Mouse (Mus musculus) liver, embryonic 15.5 days (tissue): ENCODE data around the gene Mtrf1l. TPM values are rescaled to one million over a fixed set of nuclear protein-coding genes. Genes with fewer than 3 reads are reported as not detected.

ENCODE experiments used
- ATAC-seq: fragments of 200-750 bp; cut with Nextera tagmentation; 2 replicates; pipeline ENCODE4 v1.8.0; 2017; ENCODE audit warnings: moderate number of reproducible peaks, mild to moderate bottlenecking, moderate library complexity; ENCODE audit not compliant: insufficient read depth
- H3K27ac ChIP-seq: fragments of 300-500 bp; sonication (generic); replicated peaks from 2 replicates; pipeline ENCODE4 v1.5.1; 2015; ENCODE audit warnings: mild to moderate bottlenecking, inconsistent platforms
- H3K27me3 ChIP-seq: fragments of 300-500 bp; sonication (generic); 2 replicates; pipeline ENCODE4 v1.6.1; 2015; ENCODE audit warnings: mild to moderate bottlenecking, inconsistent platforms
- H3K36me3 ChIP-seq: fragments of 300-500 bp; sonication (generic); replicated peaks from 2 replicates; pipeline ENCODE4 v1.6.1; 2015; ENCODE audit warnings: moderate library complexity, mild to moderate bottlenecking, inconsistent platforms
- H3K4me1 ChIP-seq: fragments of 300-500 bp; sonication (generic); replicated peaks from 2 replicates; pipeline ENCODE4 v1.6.1; 2015; ENCODE audit warnings: inconsistent platforms
- H3K4me2 ChIP-seq: fragments of 300-500 bp; sonication (generic); 2 replicates; pipeline ENCODE4 v1.6.1; 2015; ENCODE audit warnings: moderate library complexity, mild to moderate bottlenecking, inconsistent platforms
- H3K4me3 ChIP-seq: fragments of 300-500 bp; sonication (generic); replicated peaks from 2 replicates; pipeline ENCODE4 v1.5.1; 2015; ENCODE audit warnings: mild to moderate bottlenecking, inconsistent platforms
- H3K9ac ChIP-seq: fragments of 300-500 bp; sonication (generic); 2 replicates; pipeline ENCODE4 v1.6.1; 2015; ENCODE audit warnings: moderate library complexity, mild to moderate bottlenecking, inconsistent platforms
- H3K9me3 ChIP-seq: fragments of 300-500 bp; sonication (generic); replicated peaks from 2 replicates; pipeline ENCODE4 v1.6.1; 2016; ENCODE audit warnings: inconsistent platforms
- WGBS: fragments of 180-500 bp; shearing (Covaris S2); methylation state at CpG from one replicate; pipeline ENCODE4 v1.1.7; 2015; ENCODE audit warnings: mixed read lengths; ENCODE audit not compliant: insufficient replicate concordance; 5-methylcytosine and 5-hydroxymethylcytosine counted together
- polyA plus RNA-seq: library from polyadenylated mRNA; unstranded; fragments of >200 nt; fragmentation: Nextera tagmentation; extraction: Ambion mirVana; gene quantifications from 2 replicates; pipeline ENCODE4 v1.2.1, GENCODE M21; 2015

The Mtrf1l gene
- 6.0 and 6.6 TPM in 2 replicates for polyA plus RNA-seq

- ATAC-seq = peak; percentile 95
- peaks cover 44% of the 10 kb centered on the region for H3K4me1 ChIP-seq
- WGBS = under 1% methylated on average over 47 of the region's 47 CpGs
Measured at GRCm38 (mm10) chr10:5823740-5824491, at the start of gene Mtrf1l. Gene Mtrf1l (minus strand): TSS chr10:5823910.

GRCm38 (mm10) chr10:5871081-5871480 is 47.4 kb upstream of the Mtrf1l start:
- no peak overlapping the region for H3K4me2 ChIP-seq
- no peak for ATAC-seq
- no peaks in the 10 kb centered on the region for H3K27me3 ChIP-seq
- H3K9me3 ChIP-seq = no peaks in the 10 kb centered on the region
- no peak overlapping the region for H3K4me3 ChIP-seq
- no peak overlapping the region for H3K27ac ChIP-seq
- 54% methylated on average over 4 of the region's 4 CpGs for WGBS
- H3K36me3 ChIP-seq = no peaks in the 10 kb centered on the region
- H3K4me1 ChIP-seq = no peaks in the 10 kb centered on the region
- H3K9ac ChIP-seq = no peak overlapping the region

More at GRCm38 (mm10) chr10:5823740-5824491, at the start of gene Mtrf1l:
- Histone ChIP-seq H3K27me3 (no peaks in the 10 kb centered on the region), H3K9ac (peak within 1 kb of the TSS; percentile 92), H3K36me3 (peaks cover 26% of the 10 kb centered on the region), H3K4me2 (peak within 1 kb of the TSS; percentile 91), H3K27ac (peak within 1 kb of the TSS; percentile 95), H3K9me3 (no peaks in the 10 kb centered on the region), H3K4me3 (peak within 1 kb of the TSS; percentile 97)

- Histone ChIP-seq H3K9me3 (no peaks in the 10 kb centered on the region), H3K4me2 (no peak overlapping the region), H3K36me3 (no peaks in the 10 kb centered on the region), H3K27ac (no peak overlapping the region), H3K27me3 (no peaks in the 10 kb centered on the region), H3K4me1 (no peaks in the 10 kb centered on the region), H3K9ac (no peak overlapping the region), H3K4me3 (no peak overlapping the region)
- ATAC-seq = no peak
- 66% methylated on average over 11 of the region's 11 CpGs for WGBS
Measured at GRCm38 (mm10) chr10:5867981-5868552, 44.4 kb upstream of the Mtrf1l start.

GRCm38 (mm10) chr10:5865996-5866395 is 42.3 kb upstream of the Mtrf1l start:
- H3K9me3 ChIP-seq = no peaks in the 10 kb centered on the region
- H3K27me3 ChIP-seq = no peaks in the 10 kb centered on the region
- H3K9ac ChIP-seq = no peak overlapping the region
- no peaks in the 10 kb centered on the region for H3K36me3 ChIP-seq
- ATAC-seq = no peak
- H3K27ac ChIP-seq = no peak overlapping the region
- H3K4me3 ChIP-seq = no peak overlapping the region
- H3K4me1 ChIP-seq = no peaks in the 10 kb centered on the region
- H3K4me2 ChIP-seq = no peak overlapping the region
- 40% methylated on average over 2 of the region's 2 CpGs for WGBS

GRCm38 (mm10) chr10:5862669-5863068 is 39.0 kb upstream of the Mtrf1l start:
- H3K4me2 ChIP-seq = no peak overlapping the region
- WGBS = 87% methylated on average over 3 of the region's 3 CpGs
- no peak overlapping the region for H3K9ac ChIP-seq
- no peak overlapping the region for H3K27ac ChIP-seq
- no peaks in the 10 kb centered on the region for H3K4me1 ChIP-seq
- no peaks in the 10 kb centered on the region for H3K27me3 ChIP-seq
- H3K9me3 ChIP-seq = no peaks in the 10 kb centered on the region
- H3K36me3 ChIP-seq = no peaks in the 10 kb centered on the region
- H3K4me3 ChIP-seq = no peak overlapping the region
- ATAC-seq = no peak

- Histone ChIP-seq H3K4me2 (no peak overlapping the region), H3K4me3 (no peak overlapping the region), H3K9me3 (no peaks in the 10 kb centered on the region), H3K4me1 (no peaks in the 10 kb centered on the region), H3K27ac (no peak overlapping the region), H3K36me3 (no peaks in the 10 kb centered on the region), H3K9ac (no peak overlapping the region), H3K27me3 (no peaks in the 10 kb centered on the region)
- ATAC-seq = no peak
- 72% methylated on average over 3 of the region's 3 CpGs for WGBS
Measured at GRCm38 (mm10) chr10:5860849-5861248, 37.1 kb upstream of the Mtrf1l start.

- Histone ChIP-seq H3K4me2 (no peak overlapping the region), H3K9me3 (no peaks in the 10 kb centered on the region), H3K4me1 (no peaks in the 10 kb centered on the region), H3K36me3 (no peaks in the 10 kb centered on the region), H3K27me3 (no peaks in the 10 kb centered on the region), H3K27ac (no peak overlapping the region), H3K4me3 (no peak overlapping the region), H3K9ac (no peak overlapping the region)
- no peak for ATAC-seq
- WGBS = 59% methylated on average over 4 of the region's 4 CpGs
Measured at GRCm38 (mm10) chr10:5859729-5860128, 36.0 kb upstream of the Mtrf1l start.

GRCm38 (mm10) chr10:5857996-5858549 is 34.4 kb upstream of the Mtrf1l start:
- no peak overlapping the region for H3K9ac ChIP-seq
- H3K36me3 ChIP-seq = no peaks in the 10 kb centered on the region
- H3K4me2 ChIP-seq = no peak overlapping the region
- WGBS = 32% methylated on average over 10 of the region's 10 CpGs
- H3K4me1 ChIP-seq = no peaks in the 10 kb centered on the region
- ATAC-seq = no peak
- no peak overlapping the region for H3K4me3 ChIP-seq
- H3K9me3 ChIP-seq = no peaks in the 10 kb centered on the region
- no peaks in the 10 kb centered on the region for H3K27me3 ChIP-seq
- no peak overlapping the region for H3K27ac ChIP-seq

GRCm38 (mm10) chr10:5853290-5853868 is 29.7 kb upstream of the Mtrf1l start:
- Histone ChIP-seq H3K4me2 (no peak overlapping the region), H3K27me3 (no peaks in the 10 kb centered on the region), H3K4me3 (no peak overlapping the region), H3K4me1 (no peaks in the 10 kb centered on the region), H3K27ac (no peak overlapping the region), H3K9ac (no peak overlapping the region), H3K36me3 (no peaks in the 10 kb centered on the region), H3K9me3 (no peaks in the 10 kb centered on the region)
- ATAC-seq = no peak
- 57% methylated on average over 8 of the region's 8 CpGs for WGBS

- Histone ChIP-seq H3K27me3 (no peaks in the 10 kb centered on the region), H3K36me3 (no peaks in the 10 kb centered on the region), H3K9ac (no peak overlapping the region), H3K4me1 (no peaks in the 10 kb centered on the region), H3K4me3 (no peak overlapping the region), H3K27ac (no peak overlapping the region), H3K4me2 (no peak overlapping the region), H3K9me3 (no peaks in the 10 kb centered on the region)
- 22% methylated on average over 2 of the region's 2 CpGs for WGBS
- ATAC-seq = no peak
Measured at GRCm38 (mm10) chr10:5846939-5847338, 23.2 kb upstream of the Mtrf1l start.

GRCm38 (mm10) chr10:5841369-5841768 is 17.7 kb upstream of the Mtrf1l start:
- Histone ChIP-seq H3K4me2 (no peak overlapping the region), H3K4me1 (no peaks in the 10 kb centered on the region), H3K27me3 (no peaks in the 10 kb centered on the region), H3K27ac (no peak overlapping the region), H3K36me3 (no peaks in the 10 kb centered on the region), H3K4me3 (no peak overlapping the region), H3K9me3 (no peaks in the 10 kb centered on the region), H3K9ac (no peak overlapping the region)
- 60% methylated on average over 4 of the region's 4 CpGs for WGBS
- ATAC-seq = no peak
